Comparison of ENCODE assay signal across 11 mouse cellular contexts in genomic region chr8:70671615-70672324, GRCm38 (mm10). TPM values are rescaled to one million over a fixed set of nuclear protein-coding genes. Genes with fewer than 3 reads are reported as not detected.
DNase-seq lines count a peak whose midpoint lies in the region; ATAC-seq and TF ChIP-seq lines count a peak whose summit lies in the region.
"Had no signal": no experiment of that assay in that cellular context is flagged by ENCODE, and none has a peak within 500 bp of the region (broad histone marks: within the 10 kb centered on the region; RNA-seq: fewer than 3 reads in every experiment).

No protein-coding gene starts in this region.

- no peak overlapping the region for H3K9ac ChIP-seq in forebrain, postnatal 0 days
- H3K9ac ChIP-seq in embryonic facial prominence, embryonic 13.5 days: 0 out of 2 replicates have a peak overlapping the region, but pooled peaks have one; percentile 16
- H3K9ac ChIP-seq in hindbrain, embryonic 14.5 days: no peak overlapping the region
- no peak overlapping the region for H3K9ac ChIP-seq in midbrain, embryonic 13.5 days (replicated peaks)

- H3K27me3 ChIP-seq in forebrain, embryonic 10.5 days (ENCODE audit: poor library complexity, severe bottlenecking): no peaks in the 10 kb centered on the region
- no peaks in the 10 kb centered on the region for H3K27me3 ChIP-seq in forebrain, postnatal 0 days (ENCODE audit: insufficient read depth, low read length)
- H3K27me3 ChIP-seq in embryonic facial prominence, embryonic 13.5 days: no peaks in the 10 kb centered on the region
- H3K27me3 ChIP-seq in hindbrain, embryonic 14.5 days (ENCODE audit: control insufficient read depth, insufficient read depth, low read length): no peaks in the 10 kb centered on the region
- H3K27me3 ChIP-seq in midbrain, embryonic 13.5 days: no peaks in the 10 kb centered on the region

- H3K36me3 ChIP-seq in forebrain, embryonic 10.5 days (replicated peaks): peaks cover 11% of the 10 kb centered on the region
- H3K36me3 ChIP-seq in forebrain, postnatal 0 days (ENCODE audit: insufficient read depth): no peaks in the 10 kb centered on the region
- peaks cover 8% of the 10 kb centered on the region; the same call in 1 of the 2 replicates for H3K36me3 ChIP-seq in embryonic facial prominence, embryonic 13.5 days
- H3K36me3 ChIP-seq in hindbrain, embryonic 14.5 days (replicated peaks; ENCODE audit: control insufficient read depth, insufficient read depth): 0 out of 2 replicates have a peak, but pooled peaks cover 6% of the 10 kb centered on the region
- H3K36me3 ChIP-seq in midbrain, embryonic 13.5 days: no peaks in the 10 kb centered on the region; the same call in 1 of the 2 replicates

- peaks cover 38% of the 10 kb centered on the region for H3K4me1 ChIP-seq in forebrain, embryonic 10.5 days
- H3K4me1 ChIP-seq in forebrain, postnatal 0 days (ENCODE audit: insufficient read depth): peaks cover 14% of the 10 kb centered on the region
- H3K4me1 ChIP-seq in embryonic facial prominence, embryonic 13.5 days: peaks cover 18% of the 10 kb centered on the region
- peaks cover 8% of the 10 kb centered on the region for H3K4me1 ChIP-seq in hindbrain, embryonic 14.5 days (replicated peaks; ENCODE audit: control insufficient read depth, insufficient read depth, low read length)
- H3K4me1 ChIP-seq in midbrain, embryonic 13.5 days (replicated peaks): peaks cover 23% of the 10 kb centered on the region

- ATAC-seq in forebrain, postnatal 0 days: no peak
- no peak for ATAC-seq in embryonic facial prominence, embryonic 13.5 days (ENCODE audit: insufficient number of reproducible peaks, insufficient read depth, low FRiP score, low TSS enrichment, low read depth)
- no peak for ATAC-seq in hindbrain, embryonic 14.5 days (ENCODE audit: low FRiP score)
- no peak for ATAC-seq in midbrain, embryonic 13.5 days

- DNase-seq in forebrain, embryonic 10.5 days (ENCODE audit: extremely low spot score, low spot score): no peak
- no peak for DNase-seq in forebrain, postnatal 0 days
- no peak for DNase-seq in hindbrain, embryonic 14.5 days (ENCODE audit: low spot score)
- DNase-seq in right cerebral cortex, postnatal 10 days (ENCODE audit: low spot score in 2 of 2): no peak
- DNase-seq in layer of hippocampus, postnatal 14 days (ENCODE audit: low spot score in 2 of 2): no peak
- no peak for DNase-seq in retina, embryonic 14.5 days (ENCODE audit: low spot score)
- DNase-seq: right cerebral cortex, postnatal 25 days had no signal

- H3K9me3 ChIP-seq in forebrain, embryonic 10.5 days: 0 out of 2 replicates have a peak, but pooled peaks cover 3% of the 10 kb centered on the region
- no peaks in the 10 kb centered on the region for H3K9me3 ChIP-seq in forebrain, postnatal 0 days (ENCODE audit: low read length)
- H3K9me3 ChIP-seq in embryonic facial prominence, embryonic 13.5 days: no peaks in the 10 kb centered on the region
- H3K9me3 ChIP-seq in hindbrain, embryonic 14.5 days (ENCODE audit: control insufficient read depth, low read length): no peaks in the 10 kb centered on the region
- no peaks in the 10 kb centered on the region for H3K9me3 ChIP-seq in midbrain, embryonic 13.5 days

- TF ChIP-seq CTCF in forebrain, postnatal 0 days (IDR thresholded peaks at IDR 0.05; ENCODE audit: low read depth): no peak

- no peak overlapping the region for H3K4me2 ChIP-seq in forebrain, postnatal 0 days (ENCODE audit: low read depth)
- H3K4me2 ChIP-seq in embryonic facial prominence, embryonic 13.5 days: no peak overlapping the region
- H3K4me2 ChIP-seq in hindbrain, embryonic 14.5 days (replicated peaks): no peak overlapping the region
- no peak overlapping the region for H3K4me2 ChIP-seq in midbrain, embryonic 13.5 days (replicated peaks)

- no peak overlapping the region for H3K4me3 ChIP-seq in forebrain, embryonic 10.5 days
- H3K4me3 ChIP-seq in forebrain, postnatal 0 days (ENCODE audit: low read depth, low read length): no peak overlapping the region
- H3K4me3 ChIP-seq in embryonic facial prominence, embryonic 13.5 days: no peak overlapping the region
- H3K4me3 ChIP-seq in hindbrain, embryonic 14.5 days (replicated peaks; ENCODE audit: low read length): no peak overlapping the region
- H3K4me3 ChIP-seq in midbrain, embryonic 13.5 days (replicated peaks): no peak overlapping the region

- H3K27ac ChIP-seq in forebrain, embryonic 10.5 days: peak overlapping the region; percentile 98
- no peak overlapping the region for H3K27ac ChIP-seq in forebrain, postnatal 0 days (ENCODE audit: low read depth, low read length)
- H3K27ac ChIP-seq in embryonic facial prominence, embryonic 13.5 days: no peak overlapping the region
- H3K27ac ChIP-seq in hindbrain, embryonic 14.5 days: peak overlapping the region; percentile 98
- peak overlapping the region; percentile 90; the same call in 1 of the 2 replicates for H3K27ac ChIP-seq in midbrain, embryonic 13.5 days

- 64% methylated on average over 10 of the region's 10 CpGs for WGBS in forebrain, embryonic 10.5 days
- 61% methylated on average over 10 of the region's 10 CpGs for WGBS in forebrain, postnatal 0 days
- WGBS in embryonic facial prominence, embryonic 13.5 days: 66% methylated on average over 10 of the region's 10 CpGs
- 65% methylated on average over 10 of the region's 10 CpGs for WGBS in hindbrain, embryonic 14.5 days
- WGBS in midbrain, embryonic 13.5 days: 64% methylated on average over 10 of the region's 10 CpGs

RNA-seq across cellular contexts. Expression of gene Lsm4, which starts 1.3 kb away (rescaled TPM):
- polyA plus RNA-seq in forebrain, embryonic 10.5 days (2016; fragmentation: Nextera tagmentation; extraction: Ambion mirVana): 336 and 339 TPM in 2 replicates
- total RNA-seq in forebrain, postnatal 0 days (2014; rRNA removed): 93.7 and 140 TPM in 2 replicates
- 177 and 231 TPM in 2 replicates for polyA plus RNA-seq in forebrain, postnatal 0 days (2015; fragmentation: Nextera tagmentation; extraction: Ambion mirVana)
- polyA plus RNA-seq in embryonic facial prominence, embryonic 13.5 days (2015; fragmentation: Nextera tagmentation; extraction: Ambion mirVana): 248 and 270 TPM in 2 replicates
- 180 and 197 TPM in 2 replicates for polyA plus RNA-seq in hindbrain, embryonic 14.5 days (2014; fragmentation: Nextera tagmentation; extraction: Ambion mirVana)
- polyA plus RNA-seq in midbrain, embryonic 13.5 days (2015; fragmentation: Nextera tagmentation; extraction: Ambion mirVana): 176 and 201 TPM in 2 replicates
- 10 to 100 TPM; 67.8 to 71.7 TPM for total RNA-seq in layer of hippocampus, postnatal 14 days (2021)

RNA-seq across cellular contexts. Expression of gene Pgpep1, which starts 11.6 kb away (rescaled TPM):
- polyA plus RNA-seq in forebrain, embryonic 10.5 days (2016; fragmentation: Nextera tagmentation; extraction: Ambion mirVana): 40.5 and 49.3 TPM in 2 replicates
- total RNA-seq in forebrain, postnatal 0 days (2014; rRNA removed): 22.1 and 23.8 TPM in 2 replicates
- 22.1 and 26.1 TPM in 2 replicates for polyA plus RNA-seq in forebrain, postnatal 0 days (2015; fragmentation: Nextera tagmentation; extraction: Ambion mirVana)
- polyA plus RNA-seq in embryonic facial prominence, embryonic 13.5 days (2015; fragmentation: Nextera tagmentation; extraction: Ambion mirVana): 50.5 and 63.1 TPM in 2 replicates
- 74.0 and 89.3 TPM in 2 replicates for polyA plus RNA-seq in hindbrain, embryonic 14.5 days (2014; fragmentation: Nextera tagmentation; extraction: Ambion mirVana)
- 87.5 and 99.4 TPM in 2 replicates for polyA plus RNA-seq in midbrain, embryonic 13.5 days (2015; fragmentation: Nextera tagmentation; extraction: Ambion mirVana)
- 10 to 100 TPM; 25.9 to 30.8 TPM for total RNA-seq in layer of hippocampus, postnatal 14 days (2021)

RNA-seq across cellular contexts. Expression of gene Jund, which starts 27.0 kb away (rescaled TPM):
- 49.6 and 50.9 TPM in 2 replicates for polyA plus RNA-seq in forebrain, embryonic 10.5 days (2016; fragmentation: Nextera tagmentation; extraction: Ambion mirVana)
- 333 and 392 TPM in 2 replicates for total RNA-seq in forebrain, postnatal 0 days (2014; rRNA removed)
- 108 and 114 TPM in 2 replicates for polyA plus RNA-seq in forebrain, postnatal 0 days (2015; fragmentation: Nextera tagmentation; extraction: Ambion mirVana)
- polyA plus RNA-seq in embryonic facial prominence, embryonic 13.5 days (2015; fragmentation: Nextera tagmentation; extraction: Ambion mirVana): 54.7 and 68.5 TPM in 2 replicates
- polyA plus RNA-seq in hindbrain, embryonic 14.5 days (2014; fragmentation: Nextera tagmentation; extraction: Ambion mirVana): 128 and 144 TPM in 2 replicates
- polyA plus RNA-seq in midbrain, embryonic 13.5 days (2015; fragmentation: Nextera tagmentation; extraction: Ambion mirVana): 65.1 and 97.7 TPM in 2 replicates
- 100 to 1,000 TPM; 163 to 179 TPM for total RNA-seq in layer of hippocampus, postnatal 14 days (2021)

RNA-seq across cellular contexts. Expression of gene Iqcn, which starts 31.5 kb away (rescaled TPM):
- polyA plus RNA-seq in forebrain, embryonic 10.5 days (2016; fragmentation: Nextera tagmentation; extraction: Ambion mirVana): 0.02 TPM in 1 of 2 replicates, not detected in the other
- 0.33 TPM in 1 of 2 replicates, not detected in the other for total RNA-seq in forebrain, postnatal 0 days (2014; rRNA removed)
- polyA plus RNA-seq in forebrain, postnatal 0 days (2015; fragmentation: Nextera tagmentation; extraction: Ambion mirVana): 0.03 and 0.08 TPM in 2 replicates
- 0.07 TPM in 1 of 2 replicates, not detected in the other for polyA plus RNA-seq in embryonic facial prominence, embryonic 13.5 days (2015; fragmentation: Nextera tagmentation; extraction: Ambion mirVana)
- 0.07 and 0.15 TPM in 2 replicates for polyA plus RNA-seq in hindbrain, embryonic 14.5 days (2014; fragmentation: Nextera tagmentation; extraction: Ambion mirVana)
- polyA plus RNA-seq in midbrain, embryonic 13.5 days (2015; fragmentation: Nextera tagmentation; extraction: Ambion mirVana): 0.07 and 0.08 TPM in 2 replicates
- total RNA-seq in layer of hippocampus, postnatal 14 days (2021): under 1 TPM in 1 of 2 experiments, not detected in 1; 0.14 TPM
- total RNA-seq: gastrocnemius, postnatal 4 days had no signal
- polyA plus RNA-seq: liver, embryonic 16.5 days had no signal

RNA-seq across cellular contexts. Expression of gene Gdf15, which starts 39.5 kb away (rescaled TPM):
- not detected in 2 replicates for polyA plus RNA-seq in forebrain, embryonic 10.5 days (2016; fragmentation: Nextera tagmentation; extraction: Ambion mirVana)
- 0.90 TPM in 1 of 2 replicates, not detected in the other for total RNA-seq in forebrain, postnatal 0 days (2014; rRNA removed)
- 0.18 and 0.26 TPM in 2 replicates for polyA plus RNA-seq in forebrain, postnatal 0 days (2015; fragmentation: Nextera tagmentation; extraction: Ambion mirVana)
- polyA plus RNA-seq in embryonic facial prominence, embryonic 13.5 days (2015; fragmentation: Nextera tagmentation; extraction: Ambion mirVana): 0.14 and 0.22 TPM in 2 replicates
- polyA plus RNA-seq in hindbrain, embryonic 14.5 days (2014; fragmentation: Nextera tagmentation; extraction: Ambion mirVana): 0.14 and 0.28 TPM in 2 replicates
- polyA plus RNA-seq in midbrain, embryonic 13.5 days (2015; fragmentation: Nextera tagmentation; extraction: Ambion mirVana): 0.30 TPM in 1 of 2 replicates, not detected in the other
- total RNA-seq in layer of hippocampus, postnatal 14 days (2021): not detected

Comparison
In these comparisons a context has a peak if more than half of its experiments do, and no peak if none do; other contexts are left out.
1. H3K27ac ChIP-seq: peak in forebrain, embryonic 10.5 days (single experiment), hindbrain, embryonic 14.5 days (single experiment) and midbrain, embryonic 13.5 days (single experiment); none in forebrain, postnatal 0 days (single experiment) and embryonic facial prominence, embryonic 13.5 days (single experiment).